Mouse (Mus musculus) liver, adult 2 months (tissue): ENCODE measurements around the gene Kif6.

Experiments used
- CTCF ChIP-seq: fragments of 200-500 bp; IDR thresholded peaks from 2 replicates; pipeline ENCODE4 v1.5.1; 2011; ENCODE audit warnings: low read depth, low read length, control low read depth
- POLR2A ChIP-seq: fragments of 200-500 bp; IDR thresholded peaks from 2 replicates; pipeline ENCODE4 v1.6.1; 2011; ENCODE audit warnings: low read length, control low read depth; ENCODE audit not compliant: insufficient read depth; ENCODE audit errors: extremely low read depth

DNA sequence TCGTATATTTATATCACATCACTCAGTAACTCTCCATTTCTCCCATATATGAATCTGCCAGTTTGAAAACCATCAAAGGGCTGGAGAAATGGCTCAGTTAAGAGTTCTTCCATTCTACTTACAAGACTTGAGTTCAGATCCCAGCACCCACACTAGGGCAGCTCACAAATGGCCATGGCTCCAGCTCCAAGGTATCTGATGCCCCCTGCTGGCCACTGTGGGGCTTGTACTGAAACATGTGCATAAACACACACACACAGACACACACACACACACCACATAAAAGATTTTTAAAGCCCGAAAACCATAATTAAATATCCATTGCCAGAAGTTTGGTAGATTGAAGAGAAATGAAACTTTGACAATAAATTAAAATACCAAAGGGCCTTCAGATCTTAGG lies 111.3 kb downstream of the Kif6 start:
- TF ChIP-seq CTCF = no peak
- TF ChIP-seq POLR2A = no peak
